Mouse (Mus musculus): ENCODE measurements around the gene Zbtb38. TPM values are rescaled to one million over a fixed set of nuclear protein-coding genes. Genes with fewer than 3 reads are reported as not detected.

Gene Zbtb38
- polyA plus RNA-seq, 1 experiment from 2014 or later, result 12.6 TPM

Other genes starting within 250 kb of the Zbtb38 start
- not detected in 2 replicates for gene Gm28729, start 227.6 kb downstream of the Zbtb38 start, polyA plus RNA-seq (2014; fragmentation: Nextera tagmentation; extraction: Ambion mirVana)
- 15.7 and 16.7 TPM in 2 replicates for gene Rasa2, start 121.2 kb downstream of the Zbtb38 start, polyA plus RNA-seq (2014; fragmentation: Nextera tagmentation; extraction: Ambion mirVana)
- gene Pxylp1, start 139.8 kb upstream of the Zbtb38 start, polyA plus RNA-seq (2014; fragmentation: Nextera tagmentation; extraction: Ambion mirVana), result 33.5 and 34.0 TPM in 2 replicates